Mouse (Mus musculus) ES-E14 (cell line): ENCODE data around the gene Add1. TPM values are rescaled to one million over a fixed set of nuclear protein-coding genes. Genes with fewer than 3 reads are reported as not detected.

Source experiments
- DNase-seq: peaks from one replicate; pipeline ENCODE4 v3.0.0-alpha.2; 2013; ENCODE audit warnings: low read depth, low spot score
- H3K27ac ChIP-seq: 2 replicates; pipeline ENCODE4 v1.5.1; 2012; ENCODE audit warnings: low read depth, mild to moderate bottlenecking, low read length, moderate library complexity, mixed read lengths; ENCODE audit not compliant: poor library complexity, insufficient read depth, severe bottlenecking
- H3K36me3 ChIP-seq: 2 replicates; pipeline ENCODE4 v1.6.1; 2012; ENCODE audit warnings: mild to moderate bottlenecking, low read length, moderate library complexity, mixed read lengths; ENCODE audit not compliant: control insufficient read depth, poor library complexity, insufficient read depth, severe bottlenecking
- H3K4me1 ChIP-seq, 2 experiments: fragments of 150-350 bp in 1 of 2; sonication (generic) in 1 of 2; 2 replicates each; pipeline ENCODE4 v1.6.1; 2012; ENCODE audit warnings: low read length in 2 of 2, mild to moderate bottlenecking in 1 of 2, mixed read lengths in 1 of 2; ENCODE audit not compliant: control insufficient read depth in 2 of 2, insufficient read depth in 2 of 2, poor library complexity in 1 of 2
- H3K4me3 ChIP-seq, 2 experiments: fragments of 150-350 bp in 1 of 2; sonication (generic) in 1 of 2; 2 replicates each; pipeline ENCODE4 v1.5.1; 2012; ENCODE audit warnings: low read length in 2 of 2, low read depth in 1 of 2, mild to moderate bottlenecking in 1 of 2, mixed read lengths in 1 of 2; ENCODE audit not compliant: insufficient read depth in 1 of 2, poor library complexity in 1 of 2, severe bottlenecking in 1 of 2
- H3K9ac ChIP-seq: 2 replicates; pipeline ENCODE4 v1.6.1; 2012; ENCODE audit warnings: low read depth, mild to moderate bottlenecking, low read length, mixed read lengths; ENCODE audit not compliant: poor library complexity, insufficient read depth, severe bottlenecking
- H3K9me3 ChIP-seq: fragments of 150-350 bp; sonication (generic); 2 replicates; pipeline ENCODE4 v1.6.1; 2012; ENCODE audit warnings: low read depth, mild to moderate bottlenecking, low read length; ENCODE audit not compliant: control insufficient read depth, insufficient read depth
- CHD2 ChIP-seq: IDR thresholded peaks from 2 replicates; pipeline ENCODE4 v1.6.1; 2014; ENCODE audit warnings: mild to moderate bottlenecking, low read depth, low read length, inconsistent platforms
- HCFC1 ChIP-seq: IDR thresholded peaks from 2 replicates; pipeline ENCODE4 v1.6.1; 2012; ENCODE audit warnings: low read length, inconsistent platforms, borderline replicate concordance; ENCODE audit not compliant: insufficient read depth
- MAFK ChIP-seq: IDR thresholded peaks from 2 replicates; pipeline ENCODE4 v1.6.1; 2014; ENCODE audit warnings: mild to moderate bottlenecking, low read depth, low read length, inconsistent platforms; ENCODE audit not compliant: insufficient read depth
- ZC3H11A ChIP-seq: IDR thresholded peaks from 2 replicates; pipeline ENCODE4 v1.6.1; 2012; ENCODE audit warnings: low read depth, mild to moderate bottlenecking, inconsistent platforms, low read length, borderline replicate concordance
- ZNF384 ChIP-seq: IDR thresholded peaks from 2 replicates; pipeline ENCODE4 v1.6.1; 2012; ENCODE audit warnings: low read depth, low read length, inconsistent platforms
- in situ Hi-C, 2 experiments: fragments of 600-800 bp; cut with MboI; formaldehyde crosslinking; loops; one replicate each; pipeline ENCODE4 v1.15.1; 2025; ENCODE audit warnings: low sequenced_read_pairs in 2 of 2, inconsistent platforms in 1 of 2; ENCODE audit not compliant: unreplicated experiment in 2 of 2
- total RNA-seq: library from RNA; depleted of rRNA; stranded (reverse); fragments of 300-350 nt; gene quantifications from 2 replicates; pipeline ENCODE4 v1.2.3, GENCODE M21; 2012; rRNA removed

Gene Add1
- total RNA-seq: 57.5 and 78.4 TPM in 2 replicates

GRCm38 (mm10) chr5:34573268-34574221 is at the start of gene Add1:
Gene Add1 (plus strand): TSS chr5:34573664.
- H3K4me3 ChIP-seq: peak within 1 kb of the TSS; percentile 88 to 99
- DNase-seq: peak; percentile 92
- H3K36me3 ChIP-seq: no peaks in the 10 kb centered on the region
- no peaks in the 10 kb centered on the region for H3K9me3 ChIP-seq
- H3K4me1 ChIP-seq: peaks cover 2 to 5% of the 10 kb centered on the region in 2 experiments; a peak in 3 of 4 replicates
- TF ChIP-seq CHD2: peak; percentile 87
- TF ChIP-seq HCFC1: peak; percentile 54; the same call in 1 of the 2 replicates
- TF ChIP-seq ZNF384: no peak
- peak within 1 kb of the TSS; percentile 90 for H3K9ac ChIP-seq
- in situ Hi-C loops: no loop called here
- H3K27ac ChIP-seq: peak within 1 kb of the TSS; percentile 52

GRCm38 (mm10) chr5:34523958-34524485 is 49.4 kb upstream of the Add1 start:
- Histone ChIP-seq H3K4me3 (no peak overlapping the region), H3K27ac (no peak overlapping the region), H3K36me3 (no peaks in the 10 kb centered on the region), H3K9ac (no peak overlapping the region), H3K9me3 (no peaks in the 10 kb centered on the region), H3K4me1 (0 out of 4 replicates have a peak, but pooled peaks cover 0 to 6% of the 10 kb centered on the region in 2 experiments)
- no peak for DNase-seq
- no peak for TF ChIP-seq HCFC1
- no peak for TF ChIP-seq CHD2
- no peak for TF ChIP-seq MAFK
- TF ChIP-seq ZNF384: no peak
- no peak for TF ChIP-seq ZC3H11A
- in situ Hi-C loops: no loop called here

GRCm38 (mm10) chr5:34524511-34524910 is 49.0 kb upstream of the Add1 start:
- H3K4me3 ChIP-seq: no peak overlapping the region
- DNase-seq: no peak
- in situ Hi-C loops: no loop called here
- no peak overlapping the region for H3K27ac ChIP-seq
- TF ChIP-seq MAFK (no peak), CHD2 (no peak)
- H3K4me1 ChIP-seq: 0 out of 4 replicates have a peak, but pooled peaks cover 0 to 6% of the 10 kb centered on the region in 2 experiments
- H3K36me3 ChIP-seq: no peaks in the 10 kb centered on the region
- H3K9me3 ChIP-seq: no peaks in the 10 kb centered on the region
- H3K9ac ChIP-seq: no peak overlapping the region

GRCm38 (mm10) chr5:34525663-34526476 is 47.6 kb upstream of the Add1 start, which contains the start of gene Sh3bp2:
Gene Sh3bp2 (plus strand): TSS chr5:34525838.
- no peak for TF ChIP-seq ZC3H11A
- TF ChIP-seq CHD2: no peak
- no peak for TF ChIP-seq ZNF384
- TF ChIP-seq MAFK: no peak
- in situ Hi-C loops: no loop called here
- 0 out of 4 replicates have a peak, but pooled peaks cover 0 to 6% of the 10 kb centered on the region in 2 experiments for H3K4me1 ChIP-seq
- peak; percentile 93 for DNase-seq
- no peaks in the 10 kb centered on the region for H3K9me3 ChIP-seq
- peak within 1 kb of the TSS; percentile 79 to 86 for H3K4me3 ChIP-seq
- H3K36me3 ChIP-seq: no peaks in the 10 kb centered on the region
- H3K27ac ChIP-seq: no peak within 1 kb of the TSS
- H3K9ac ChIP-seq: peak within 1 kb of the TSS; percentile 82
